Mouse (Mus musculus) cerebellum, postnatal 10 days (tissue): ENCODE data around the gene Clcc1.
A peak's percentile ranks its signal among the peaks of the same experiment; 100 is the strongest.
"Not testable (repeated sequence)": the region's sequence is repeated elsewhere in the genome, so short reads cannot be mapped to it uniquely, and the experiment has no call there.

ENCODE experiments used
- DNase-seq, 2 experiments: peaks; one replicate each; pipeline ENCODE4 v3.0.0; 2021; ENCODE audit warnings: mixed read lengths in 2 of 2

The Clcc1 gene

GRCm38 (mm10) chr3:108653710-108654379 is at the start of gene Clcc1:
Gene Clcc1 (plus strand): TSS chr3:108653913.
- peak; percentile 96 to 98 for DNase-seq

- no peak for DNase-seq
Observed at GRCm38 (mm10) chr3:108608906-108609305, 44.8 kb upstream of the Clcc1 start.

GRCm38 (mm10) chr3:108634761-108635160 is 19.0 kb upstream of the Clcc1 start:
- peak; percentile 37 to 40 for DNase-seq

GRCm38 (mm10) chr3:108639412-108639811 is 14.3 kb upstream of the Clcc1 start:
- DNase-seq, result no peak

- no peak for DNase-seq
Observed at GRCm38 (mm10) chr3:108640998-108641397, 12.7 kb upstream of the Clcc1 start.

- no peak for DNase-seq
Observed at GRCm38 (mm10) chr3:108644856-108645255, 8.9 kb upstream of the Clcc1 start.

GRCm38 (mm10) chr3:108646036-108646435 is 7.7 kb upstream of the Clcc1 start:
- peak; percentile 57 to 64 for DNase-seq

- DNase-seq, result not testable (repeated sequence)
Observed at GRCm38 (mm10) chr3:108647681-108648080, 6.0 kb upstream of the Clcc1 start.

- DNase-seq, result no peak
Observed at GRCm38 (mm10) chr3:108652866-108653642, 659 bp upstream of the Clcc1 start.

- DNase-seq, result no peak
Observed at GRCm38 (mm10) chr3:108654566-108654965, 853 bp downstream of the Clcc1 start.

- DNase-seq, result no peak
Observed at GRCm38 (mm10) chr3:108655486-108655885, 1.8 kb downstream of the Clcc1 start.

- no peak for DNase-seq
Observed at GRCm38 (mm10) chr3:108658612-108659011, 4.9 kb downstream of the Clcc1 start.

GRCm38 (mm10) chr3:108660941-108661340 is 7.2 kb downstream of the Clcc1 start:
- DNase-seq, result no peak

- peak; percentile 30 to 59 for DNase-seq
Observed at GRCm38 (mm10) chr3:108676616-108677015, 22.9 kb downstream of the Clcc1 start.

- DNase-seq, result no peak
Observed at GRCm38 (mm10) chr3:108681004-108681403, 27.3 kb downstream of the Clcc1 start.

- DNase-seq, result not testable (repeated sequence)
Observed at GRCm38 (mm10) chr3:108683597-108683996, 29.9 kb downstream of the Clcc1 start.

- DNase-seq, result no peak
Observed at GRCm38 (mm10) chr3:108685701-108686100, 32.0 kb downstream of the Clcc1 start.

- DNase-seq, result peak; percentile 4 to 36
Observed at GRCm38 (mm10) chr3:108689015-108689441, 35.3 kb downstream of the Clcc1 start.

GRCm38 (mm10) chr3:108689446-108689845 is 35.7 kb downstream of the Clcc1 start:
- no peak for DNase-seq

- DNase-seq, result no peak
Observed at GRCm38 (mm10) chr3:108689979-108690378, 36.3 kb downstream of the Clcc1 start.

- DNase-seq, result no peak
Observed at GRCm38 (mm10) chr3:108694321-108694720, 40.6 kb downstream of the Clcc1 start.

- no peak for DNase-seq
Observed at GRCm38 (mm10) chr3:108698662-108699061, 44.9 kb downstream of the Clcc1 start.

GRCm38 (mm10) chr3:108699786-108700185 is 46.1 kb downstream of the Clcc1 start:
- DNase-seq, result no peak

GRCm38 (mm10) chr3:108701256-108701655 is 47.5 kb downstream of the Clcc1 start:
- DNase-seq, result peak in 1 of 2 experiments; percentile 31
